Mouse (Mus musculus) thymus, postnatal 10 days (tissue): ENCODE measurements around the gene Olfr1410.

Experiments
- DNase-seq, 2 experiments: peaks; one replicate each; pipeline ENCODE4 v3.0.0; 2021; ENCODE audit warnings: low spot score in 2 of 2

Gene Olfr1410

GRCm38 (mm10) chr1:92640393-92640792, 34.8 kb downstream of the Olfr1410 start:
- DNase-seq: no peak

- DNase-seq: peak; percentile 68 to 79
Measured at GRCm38 (mm10) chr1:92641514-92642272, 36.1 kb downstream of the Olfr1410 start, which contains the start of gene Cops9. Gene Cops9, minus strand, starts transcription at chr1:92641985.

GRCm38 (mm10) chr1:92643691-92644090, 38.1 kb downstream of the Olfr1410 start:
- no peak for DNase-seq

- no peak for DNase-seq
Measured at GRCm38 (mm10) chr1:92644916-92645315, 39.3 kb downstream of the Olfr1410 start.

- no peak for DNase-seq
Measured at GRCm38 (mm10) chr1:92646111-92646510, 40.5 kb downstream of the Olfr1410 start.

GRCm38 (mm10) chr1:92646601-92647000, 41.0 kb downstream of the Olfr1410 start:
- DNase-seq: no peak

- no peak for DNase-seq
Measured at GRCm38 (mm10) chr1:92647026-92647425, 41.4 kb downstream of the Olfr1410 start.

- DNase-seq: peak in 1 of 2 experiments; percentile 55
Measured at GRCm38 (mm10) chr1:92647752-92648151, 42.2 kb downstream of the Olfr1410 start.

GRCm38 (mm10) chr1:92648197-92648596, 42.6 kb downstream of the Olfr1410 start:
- DNase-seq: no peak

- peak; percentile 30 to 61 for DNase-seq
Measured at GRCm38 (mm10) chr1:92648673-92649072, 43.1 kb downstream of the Olfr1410 start, which contains the start of gene Otos. Gene Otos, minus strand, starts transcription at chr1:92648841.

- no peak for DNase-seq
Measured at GRCm38 (mm10) chr1:92651467-92651866, 45.9 kb downstream of the Olfr1410 start.

- DNase-seq: no peak
Measured at GRCm38 (mm10) chr1:92653179-92653578, 47.6 kb downstream of the Olfr1410 start.

- no peak for DNase-seq
Measured at GRCm38 (mm10) chr1:92654676-92655075, 49.1 kb downstream of the Olfr1410 start.

GRCm38 (mm10) chr1:92657025-92657820, 51.6 kb downstream of the Olfr1410 start:
- DNase-seq: no peak

- DNase-seq: no peak
Measured at GRCm38 (mm10) chr1:92659392-92659791, 53.8 kb downstream of the Olfr1410 start.
